Mouse (Mus musculus) megakaryocyte-erythroid progenitor cell, adult 5-6 weeks (primary cell): Measurements from ENCODE around the gene Ciart. TPM values are rescaled to one million over a fixed set of nuclear protein-coding genes. Genes with fewer than 3 reads are reported as not detected.
"Not testable (repeated sequence)": the region's sequence is repeated elsewhere in the genome, so short reads cannot be mapped to it uniquely, and the experiment has no call there.

Source experiments
- ATAC-seq: replicated peaks from 2 replicates; pipeline ENCODE4 v1.8.0; 2016; ENCODE audit warnings: mild to moderate bottlenecking, inconsistent platforms; ENCODE audit not compliant: severe bottlenecking, poor library complexity, low FRiP score, low TSS enrichment
- total RNA-seq, 2 experiments: library from RNA; stranded (forward) in 1 of 2; stranded (reverse) in 1 of 2; fragments of 200-1000, 215-1000 nt in 1 of 2; fragments of >200 nt in 1 of 2; fragmentation: Nextera tagmentation in 1 of 2; gene quantifications; 2 replicates each; pipeline ENCODE4 v1.2.3; 2014 to 2017

Ciart gene
- total RNA-seq, 2 experiments from 2014 or later, result 0.66 to 3.3 TPM

DNA sequence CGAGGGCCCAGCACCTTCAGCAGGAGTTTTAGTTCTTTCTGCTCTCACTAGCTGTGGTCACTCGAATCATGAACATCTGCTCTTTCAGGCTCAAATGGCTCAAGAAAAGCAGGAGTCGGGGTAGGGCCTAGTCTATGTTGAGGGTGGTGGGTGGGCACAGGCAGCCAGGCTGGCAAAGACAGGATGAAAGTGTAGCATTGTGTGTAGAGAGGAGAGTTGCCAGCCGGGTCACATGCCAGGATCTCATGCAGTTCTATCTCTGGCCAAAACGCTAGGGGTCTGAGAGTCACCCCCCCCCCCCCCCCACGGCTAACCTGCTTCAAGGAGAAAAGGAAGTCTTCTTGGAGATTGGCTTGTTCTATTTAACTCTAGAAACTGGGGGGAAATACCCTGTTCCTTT lies 20.6 kb upstream of the Ciart start:
- no peak for ATAC-seq

DNA sequence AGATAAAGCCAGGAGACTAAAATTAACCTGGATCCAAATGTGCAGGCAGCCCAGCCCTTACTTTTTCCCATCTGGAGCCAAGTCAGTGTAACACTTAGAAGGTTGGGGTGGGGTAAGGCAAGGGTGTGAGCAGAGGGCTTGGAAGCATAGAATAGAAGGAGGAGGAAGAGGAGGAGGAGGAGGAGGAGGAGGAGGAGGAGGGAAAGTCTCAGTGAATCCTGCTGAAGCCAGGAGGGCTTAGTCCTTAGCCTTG lies 20.2 kb upstream of the Ciart start:
- no peak for ATAC-seq

DNA sequence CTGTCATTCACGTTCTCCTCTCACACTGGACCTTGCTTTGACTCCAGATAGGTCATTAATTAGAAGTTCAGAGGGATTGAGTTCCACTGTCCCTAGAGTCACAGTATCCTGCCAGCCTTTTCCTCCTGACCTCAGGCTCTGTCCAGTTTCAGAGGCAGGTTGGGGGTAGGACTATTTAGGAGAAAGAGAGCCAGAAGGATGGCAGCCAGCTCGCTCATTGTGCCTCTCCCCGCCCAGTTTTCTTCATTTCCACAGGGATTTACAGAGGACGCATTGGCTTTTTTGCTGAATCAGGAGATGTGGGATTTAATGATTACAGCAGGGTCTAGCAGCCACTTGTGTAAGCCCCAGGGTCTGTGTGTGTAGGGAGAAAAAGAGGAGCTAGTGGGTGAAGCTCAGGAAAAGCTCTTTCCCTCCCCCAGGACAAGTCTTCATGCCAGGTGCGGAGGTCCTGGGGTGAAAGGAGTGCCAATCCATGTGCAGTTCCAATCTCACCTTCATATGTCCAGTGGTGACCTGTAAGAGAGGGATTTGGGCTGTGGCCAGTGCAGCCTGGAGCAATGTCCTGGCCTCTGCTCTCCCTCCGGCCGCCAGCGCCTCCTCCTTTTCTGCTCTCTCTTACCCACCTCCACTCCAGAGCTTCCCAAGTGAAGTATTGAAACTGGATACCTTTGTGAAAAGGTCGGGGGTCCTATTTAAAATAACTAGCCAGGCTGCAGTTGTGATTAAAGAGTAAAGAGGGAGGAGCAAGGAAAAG lies 19.7 kb upstream of the Ciart start:
- ATAC-seq, result no peak

DNA sequence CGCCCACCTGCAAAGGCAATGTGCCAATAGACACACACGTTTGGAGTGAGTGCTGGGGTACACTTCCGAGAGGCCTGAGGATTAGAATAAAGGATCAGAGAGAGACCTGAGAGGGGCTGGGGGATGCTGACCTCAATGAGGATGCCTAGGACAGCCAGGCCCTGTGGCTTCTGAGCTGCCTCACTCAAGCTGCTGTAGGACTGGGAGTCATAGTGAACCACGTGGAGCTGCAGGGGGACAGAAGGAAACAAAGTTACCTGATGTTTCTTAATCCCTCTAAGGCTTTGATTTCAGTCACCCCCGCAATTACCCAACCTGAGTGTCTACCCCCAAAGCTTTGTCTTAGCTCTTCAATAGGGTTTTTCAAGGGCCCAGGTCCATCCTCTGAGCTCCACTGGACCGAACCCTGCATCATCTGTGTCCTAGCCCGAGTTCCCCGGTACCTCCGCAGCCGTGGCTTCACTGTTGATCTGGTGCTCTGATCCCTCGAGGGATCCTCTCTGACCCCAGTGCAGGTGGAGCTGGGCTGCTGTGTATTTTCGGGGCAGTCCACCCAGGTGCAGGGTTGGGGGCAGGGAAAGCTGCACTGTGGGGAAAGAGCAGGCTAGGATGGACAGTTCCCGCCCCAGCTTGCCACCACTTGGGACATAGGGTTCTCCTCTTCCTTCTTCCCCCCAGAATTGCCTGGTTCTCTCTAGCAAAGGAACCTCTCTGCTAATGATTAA lies 17.9 kb upstream of the Ciart start:
- no peak for ATAC-seq

DNA sequence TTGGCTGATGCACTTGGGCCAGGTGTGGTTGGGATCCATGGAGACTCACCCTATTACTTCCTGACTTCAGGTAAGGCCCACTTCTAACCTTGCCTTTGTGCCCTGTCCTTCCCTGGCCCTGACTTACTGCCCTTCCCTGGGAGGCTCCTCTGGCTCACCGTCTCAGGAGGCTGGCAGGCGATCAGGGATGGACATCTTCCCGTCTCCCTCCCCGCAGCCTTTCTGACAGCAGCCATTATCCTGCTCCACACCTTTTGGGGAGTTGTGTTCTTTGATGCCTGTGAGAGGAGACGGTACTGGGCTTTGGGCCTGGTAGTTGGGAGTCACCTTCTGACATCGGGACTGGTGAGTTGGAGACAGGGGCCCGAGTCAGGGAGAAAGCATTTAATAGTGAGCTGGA lies 13.4 kb upstream of the Ciart start:
- ATAC-seq, result not testable (repeated sequence)

DNA sequence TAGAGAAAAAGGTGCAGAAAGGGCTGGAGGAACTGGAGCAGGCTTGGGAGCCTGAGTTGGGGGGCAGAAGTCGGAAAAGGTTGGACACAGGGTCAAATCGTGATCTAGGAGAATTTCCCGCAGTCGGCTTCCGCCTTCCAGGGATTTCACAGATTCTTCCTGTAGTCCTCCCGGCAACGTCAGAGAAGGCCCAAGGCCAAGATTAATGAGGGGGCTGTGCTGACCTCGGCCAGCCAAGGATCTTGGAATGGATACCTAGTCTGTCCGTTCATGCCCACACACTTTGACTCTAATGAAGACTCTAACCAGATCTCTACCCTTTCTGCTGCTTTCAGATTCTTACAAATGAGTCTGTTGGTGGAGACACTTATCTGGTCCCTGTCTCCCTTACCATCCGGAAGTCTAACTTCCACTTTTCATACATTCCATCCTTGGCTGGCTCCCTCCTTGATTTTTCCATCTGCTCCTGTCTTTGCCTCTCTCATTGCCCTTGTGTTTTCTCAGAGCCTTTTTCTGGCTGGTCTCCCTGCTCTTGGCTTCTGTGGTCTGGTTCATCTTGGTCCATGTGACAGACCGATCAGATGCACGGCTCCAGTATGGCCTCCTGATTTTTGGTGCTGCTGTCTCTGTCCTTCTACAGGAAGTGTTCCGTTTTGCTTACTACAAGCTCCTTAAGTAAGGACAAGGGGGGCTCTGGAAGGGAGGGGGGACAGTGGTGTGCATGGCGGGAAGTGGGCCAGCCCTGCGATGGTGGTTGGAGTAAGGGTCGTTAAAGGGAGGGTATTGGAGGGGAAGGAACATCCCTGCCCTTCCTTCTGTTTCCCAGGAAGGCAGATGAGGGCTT lies 12.5 kb upstream of the Ciart start:
- no peak for ATAC-seq

DNA sequence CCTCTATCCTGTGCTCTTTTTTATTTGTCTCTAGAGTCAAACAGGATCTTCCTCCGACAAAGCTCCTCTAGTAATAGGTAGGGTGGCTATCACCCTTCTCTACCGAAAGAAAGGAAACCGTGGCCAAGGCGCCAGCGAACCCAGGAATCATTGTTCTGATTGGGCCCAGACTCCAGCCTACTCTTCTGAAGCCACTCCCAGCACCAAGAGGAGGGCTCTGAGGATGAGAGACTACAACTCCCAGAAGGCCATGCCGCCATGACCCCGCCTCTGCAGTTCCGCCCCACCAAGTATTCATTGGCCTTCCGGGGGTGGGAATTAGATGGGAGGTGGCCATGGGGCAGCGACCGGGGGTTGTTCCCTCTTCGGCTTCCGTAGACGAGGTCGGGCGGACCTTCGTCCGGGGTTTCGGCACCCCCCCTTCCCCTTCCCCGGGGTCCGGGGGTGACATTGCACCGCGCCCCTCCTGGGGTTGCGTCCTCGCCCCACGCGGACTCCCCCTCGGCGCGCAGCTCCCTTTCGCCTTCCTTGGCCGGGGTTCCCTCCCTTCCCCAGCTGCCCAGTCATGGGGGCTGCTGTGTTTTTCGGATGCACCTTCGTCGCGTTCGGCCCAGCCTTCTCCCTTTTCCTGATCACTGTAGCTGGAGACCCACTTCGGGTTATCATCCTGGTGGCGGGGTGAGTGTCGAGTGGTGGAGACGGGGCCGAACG lies 11.7 kb upstream of the Ciart start, which contains the start of gene Aph1a:
Gene Aph1a (plus strand): TSS at position 364 of the 711 bp plus-strand sequence.
- ATAC-seq, result peak; percentile 99

DNA sequence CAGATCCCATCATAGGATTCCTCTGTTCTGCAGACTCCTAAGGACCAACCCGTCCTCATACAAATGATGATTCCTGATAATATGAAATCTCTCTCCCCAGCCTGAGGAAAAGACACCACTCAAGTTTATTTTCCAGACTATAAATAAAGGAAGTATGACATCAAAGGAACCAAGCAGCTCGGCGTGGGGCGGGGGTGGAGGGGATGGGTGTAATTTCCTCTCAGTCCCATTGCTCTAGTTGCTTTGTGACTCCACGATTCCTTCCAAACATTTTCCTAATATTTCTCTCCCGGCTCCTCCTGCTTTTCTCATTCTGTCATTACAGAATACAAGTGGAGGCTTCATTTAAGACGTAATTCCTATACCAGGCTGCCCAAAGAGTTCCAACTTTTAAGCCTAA lies 11.1 kb upstream of the Ciart start:
- no peak for ATAC-seq

DNA sequence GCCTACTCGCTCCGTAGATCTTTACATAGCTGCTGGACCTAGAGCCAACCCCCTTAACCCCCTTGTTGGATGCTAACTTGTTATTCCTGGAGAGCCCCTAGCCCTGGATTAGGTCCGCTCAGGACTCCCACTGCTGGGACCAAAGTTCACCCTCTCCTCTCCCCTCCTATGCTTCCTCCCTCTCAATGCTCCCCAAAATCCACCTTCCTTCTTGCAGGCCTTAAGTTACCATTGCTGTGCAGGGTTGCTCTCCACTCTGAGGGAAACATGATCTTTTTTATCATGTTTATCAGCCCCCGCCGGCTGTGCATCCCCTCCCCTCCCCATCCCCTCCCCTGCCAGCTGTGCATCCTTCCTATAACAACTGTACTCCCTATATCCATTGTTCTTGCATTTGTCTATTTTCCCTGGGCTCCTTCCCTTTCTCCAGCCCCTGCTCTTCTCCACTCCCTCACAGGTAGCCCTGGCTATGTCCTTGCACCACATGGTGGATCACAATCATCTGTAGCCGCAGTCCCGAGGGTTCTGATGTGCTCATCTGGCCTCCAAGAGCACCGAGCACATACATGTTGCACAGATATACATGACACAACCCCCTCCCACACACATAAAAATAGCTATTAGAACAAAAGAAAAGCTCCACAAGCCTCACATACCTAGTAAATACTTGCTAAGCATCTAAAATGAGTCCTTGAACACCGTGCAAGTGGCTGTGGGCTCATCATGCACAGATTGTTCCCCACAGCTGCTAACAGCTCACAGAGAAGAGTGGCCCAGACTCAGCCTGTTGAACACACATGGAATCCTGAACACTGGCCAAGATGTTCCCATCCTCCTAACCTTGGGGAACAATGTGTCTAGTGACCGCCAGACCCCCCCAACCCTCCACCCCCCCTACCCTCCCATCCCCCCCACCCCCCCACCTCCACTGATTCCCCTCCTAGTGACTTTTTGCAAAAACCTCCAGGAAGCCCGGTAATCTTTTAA lies 10.3 kb upstream of the Ciart start:
- ATAC-seq, result no peak

DNA sequence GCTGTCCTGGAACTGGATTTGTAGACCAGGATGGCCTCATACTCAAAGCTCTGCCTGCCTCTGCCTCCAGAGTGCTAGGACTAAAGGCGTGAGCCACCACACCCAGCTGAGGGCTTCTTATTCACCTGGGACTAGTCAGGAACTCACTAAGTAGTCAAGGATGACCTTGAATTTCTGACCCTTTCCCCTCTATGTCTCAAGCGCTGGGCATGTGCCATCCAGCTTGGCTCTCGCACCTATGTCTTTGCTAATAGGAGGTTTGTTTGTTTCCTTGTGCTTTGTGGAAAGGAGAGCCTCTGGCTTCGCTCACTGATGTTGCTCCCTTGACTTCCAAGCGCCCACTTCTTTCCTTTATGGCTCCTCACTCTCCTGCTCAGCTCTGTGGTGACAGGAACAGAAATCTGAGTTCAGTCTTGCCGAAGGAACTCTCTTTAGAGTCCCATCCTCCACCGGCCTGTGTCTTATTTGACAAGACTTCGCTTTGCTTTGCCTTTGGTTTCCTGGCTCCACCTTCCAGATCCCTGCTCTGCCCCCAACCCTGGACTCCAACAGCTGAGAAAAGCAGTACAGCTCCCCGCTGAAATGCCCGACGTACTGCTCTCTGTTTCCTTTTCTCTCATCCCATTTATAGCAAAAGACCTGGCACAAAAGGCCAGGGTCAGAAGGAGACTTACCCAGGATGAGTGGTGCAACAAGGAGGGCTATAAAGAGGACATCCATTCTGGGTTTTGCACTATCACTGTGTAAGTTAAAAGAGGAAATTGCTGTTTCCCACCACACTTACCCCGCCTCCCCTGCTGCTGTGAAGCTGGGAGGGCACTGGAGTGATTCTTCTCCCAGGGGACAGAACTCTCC lies 9.4 kb upstream of the Ciart start, which contains the start of gene BC028528:
Gene BC028528 (minus strand): TSS at position 795 of the 855 bp plus-strand sequence.
- no peak for ATAC-seq

DNA sequence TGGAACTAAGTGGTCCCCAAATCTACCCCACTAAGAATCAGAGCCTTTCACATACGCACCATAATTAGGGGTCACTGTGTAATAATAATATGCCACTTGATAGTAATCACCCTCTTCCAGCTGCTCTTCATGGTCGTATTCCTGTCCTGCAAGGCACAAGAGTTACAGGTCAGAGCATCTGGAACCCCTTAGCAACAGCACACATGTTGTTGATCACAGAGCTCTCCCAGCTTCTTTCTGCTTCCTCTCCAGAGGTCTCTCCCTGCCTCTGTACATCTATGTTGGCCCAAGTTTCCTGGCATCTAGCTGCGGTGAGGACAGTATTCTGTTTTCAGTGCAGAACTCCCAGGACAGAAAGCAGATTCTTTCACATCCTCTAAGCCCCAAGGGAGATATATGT lies 7.6 kb upstream of the Ciart start:
- ATAC-seq, result no peak

DNA sequence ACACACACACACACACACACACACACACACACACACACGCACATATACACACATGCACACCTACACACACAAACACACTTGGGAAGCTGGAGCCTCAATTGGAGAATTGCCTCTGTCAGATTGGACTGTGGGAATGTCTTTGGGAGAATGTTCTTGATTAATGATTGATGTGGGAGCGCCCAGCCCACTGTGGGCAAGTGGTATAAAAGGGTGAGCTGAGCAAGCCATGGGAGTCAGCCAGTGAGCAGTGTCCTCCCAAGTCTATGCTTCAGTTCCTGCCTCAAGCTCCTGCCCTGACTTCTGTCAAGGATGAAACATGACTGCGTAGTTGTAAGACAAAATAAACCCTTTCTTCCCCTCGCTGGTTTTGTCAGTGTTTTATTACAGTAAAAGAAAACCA lies 5.5 kb upstream of the Ciart start:
- ATAC-seq, result no peak

DNA sequence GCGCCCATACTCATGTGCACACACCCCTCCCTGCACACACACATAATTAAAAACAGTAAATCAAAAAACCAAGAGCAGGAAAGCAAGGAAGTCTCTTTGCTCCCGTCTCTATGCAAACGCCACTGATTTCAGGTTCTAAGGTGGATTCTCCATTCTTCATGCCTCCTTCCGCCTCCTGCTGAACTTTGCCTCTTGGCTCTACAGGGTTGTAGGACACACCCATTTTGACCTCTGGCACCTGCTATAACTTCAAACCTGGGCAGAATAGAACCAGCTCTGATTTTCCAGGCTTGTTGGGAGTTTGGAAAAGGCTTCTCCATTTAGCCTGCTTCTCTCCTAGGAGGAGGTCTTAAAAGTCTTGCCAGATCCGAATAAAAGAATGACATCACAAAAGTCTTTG lies 2.3 kb upstream of the Ciart start:
- no peak for ATAC-seq

DNA sequence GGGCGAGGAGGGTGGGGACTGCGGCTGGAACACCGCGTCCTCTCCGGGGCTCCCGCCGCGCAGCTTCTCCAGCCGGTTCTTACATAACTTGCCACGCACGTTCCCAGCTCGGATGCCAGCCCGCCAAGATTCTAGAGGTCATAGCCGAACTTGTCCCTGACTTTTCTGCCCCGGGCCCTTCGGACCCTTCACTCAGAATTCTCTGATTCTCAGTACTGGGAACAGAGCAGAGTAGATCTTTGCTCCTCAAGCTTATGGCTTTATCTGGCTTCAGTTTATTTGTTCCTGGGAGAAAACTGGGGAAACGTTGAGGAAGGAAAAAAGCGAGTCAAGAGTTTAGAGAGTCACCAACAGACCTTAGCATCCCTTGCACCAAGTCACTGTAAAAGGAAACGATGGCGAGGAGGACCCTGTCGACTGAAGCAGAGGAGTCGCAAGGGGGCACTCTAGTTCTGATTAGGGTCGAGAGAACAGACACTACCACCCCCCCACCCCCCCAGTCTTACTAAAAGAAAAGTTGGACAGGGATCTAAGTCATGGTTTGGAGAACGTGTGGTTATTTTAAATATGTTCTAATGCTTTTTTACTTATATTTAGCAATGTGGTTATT lies 870 bp upstream of the Ciart start:
- ATAC-seq, result no peak; the same call in 1 of the 2 replicates

DNA sequence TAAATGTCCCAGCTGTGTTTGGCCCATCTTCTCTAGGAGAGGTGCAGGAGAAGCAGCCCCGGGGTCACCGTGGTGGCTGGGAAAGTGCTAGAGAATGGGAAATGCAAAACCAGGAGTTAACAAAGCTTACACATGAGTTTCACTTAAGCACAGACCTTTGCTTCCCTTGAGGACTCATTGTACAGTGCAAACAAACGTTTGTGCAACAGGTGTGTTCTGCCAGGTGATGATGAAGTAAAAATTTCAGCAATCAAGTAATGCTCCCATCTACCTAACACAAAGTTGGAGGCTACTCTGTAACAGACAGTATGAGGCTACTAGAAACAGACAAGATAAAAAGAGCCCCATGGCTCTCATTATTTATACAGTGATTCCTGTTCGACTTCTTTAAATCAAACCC lies 3.0 kb downstream of the Ciart start:
- no peak for ATAC-seq

DNA sequence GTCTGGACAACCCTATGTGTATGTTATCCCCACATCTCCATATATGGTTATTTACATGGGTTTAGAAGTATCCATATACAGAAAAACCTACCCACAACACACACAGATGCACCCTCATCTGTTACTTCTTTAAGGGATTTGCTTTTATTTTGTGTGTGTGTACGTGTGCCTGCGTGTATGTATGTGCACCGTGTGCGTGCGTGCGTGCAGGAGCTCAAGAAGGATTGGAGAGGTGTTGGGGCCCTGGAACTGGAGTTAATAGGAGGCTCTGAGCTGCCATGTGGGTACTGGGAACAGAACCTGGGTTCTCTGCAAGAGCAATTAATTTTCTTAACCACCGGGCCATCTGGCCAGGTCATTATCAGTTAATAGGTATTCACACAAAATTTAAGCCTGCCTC lies 10.0 kb downstream of the Ciart start:
- ATAC-seq, result no peak

DNA sequence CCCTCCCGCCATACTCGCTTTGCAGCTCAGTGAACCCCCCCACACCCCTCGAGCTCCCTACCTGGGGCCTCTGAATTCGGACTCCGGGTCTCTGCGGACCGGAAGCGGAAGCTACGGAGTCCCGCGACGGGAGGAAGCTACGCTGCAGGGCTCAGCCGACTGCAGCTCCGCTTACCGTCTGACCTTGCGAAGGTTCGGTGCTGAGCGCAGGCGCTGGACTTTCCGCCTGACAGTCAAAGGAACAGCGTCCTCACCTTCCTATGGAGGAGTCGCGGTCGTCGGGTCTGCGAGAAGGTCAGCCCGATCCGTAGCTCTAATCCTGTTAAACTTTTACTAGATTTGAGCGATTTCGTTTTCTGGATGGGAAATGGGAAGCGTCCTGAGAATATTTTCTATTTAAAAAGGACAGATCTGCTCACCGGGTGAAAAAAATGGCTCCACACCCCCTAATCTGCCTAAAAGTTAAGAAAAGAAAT lies 10.6 kb downstream of the Ciart start, which contains the start of gene Mrps21:
Gene Mrps21 (minus strand): TSS at position 128 of the 476 bp plus-strand sequence.
- ATAC-seq, result peak; percentile 97
